Comparison of ENCODE assay signal across 18 mouse cellular contexts in genomic region chr11:51130151-51130550, GRCm38 (mm10).
DNase-seq lines count a peak whose midpoint lies in the region.
"Had no signal": no experiment of that assay in that cellular context is flagged by ENCODE, and none has a peak within 500 bp of the region (broad histone marks: within the 10 kb centered on the region; RNA-seq: fewer than 3 reads in every experiment).

No protein-coding gene starts in this region.

- WGBS in embryonic facial prominence, embryonic 10.5 days = 81% methylated on average over 4 of the region's 4 CpGs

- no peaks in the 10 kb centered on the region for H3K4me1 ChIP-seq in embryonic facial prominence, embryonic 10.5 days

- H3K9me3 ChIP-seq in embryonic facial prominence, embryonic 10.5 days = peaks cover 14% of the 10 kb centered on the region

- H3K36me3 ChIP-seq in embryonic facial prominence, embryonic 10.5 days (replicated peaks) = no peaks in the 10 kb centered on the region
- H3K36me3 ChIP-seq: G1E had no signal

- H3K4me3 ChIP-seq in embryonic facial prominence, embryonic 10.5 days = no peak overlapping the region

- peak; percentile 55 for DNase-seq in R1 (ENCODE audit: low read depth, low spot score)
- DNase-seq in ZHBTc4 (ENCODE audit: low read depth, low spot score) = peak; percentile 77
- DNase-seq in embryonic facial prominence, embryonic 10.5 days (ENCODE audit: low spot score) = no peak
- no peak for DNase-seq in gastrocnemius, postnatal 36 days
- DNase-seq: adrenal gland, adult 2 months; adrenal gland, adult 8-10 months; adrenal gland, postnatal 10 days; adrenal gland, postnatal 14 days; adrenal gland, postnatal 25 days; adrenal gland, postnatal 36 days; B cell, adult 2 months; cerebellum, adult 11 months; cerebellum, adult 11-12 months; cerebellum, adult 18-20 months; cerebellum, adult 2 months; cerebellum, adult 8-10 months had no signal

- intact Hi-C loops in gastrocnemius, postnatal 36 days (cut with DNase I) = no loop called here

- H3K27me3 ChIP-seq in embryonic facial prominence, embryonic 10.5 days (replicated peaks; ENCODE audit: low read depth, poor library complexity, severe bottlenecking) = no peaks in the 10 kb centered on the region
- H3K27me3 ChIP-seq: Patski had no signal

- no peak overlapping the region for H3K27ac ChIP-seq in embryonic facial prominence, embryonic 10.5 days (replicated peaks)

Comparison
In these comparisons a context has a peak if more than half of its experiments do, and no peak if none do; other contexts are left out.
1. DNase-seq: peak in R1 (single experiment) and ZHBTc4 (single experiment); none in embryonic facial prominence, embryonic 10.5 days (single experiment) and gastrocnemius, postnatal 36 days (0 of 2).